Comparison of ENCODE assay signal across 20 mouse cellular contexts in the genomic region with DNA sequence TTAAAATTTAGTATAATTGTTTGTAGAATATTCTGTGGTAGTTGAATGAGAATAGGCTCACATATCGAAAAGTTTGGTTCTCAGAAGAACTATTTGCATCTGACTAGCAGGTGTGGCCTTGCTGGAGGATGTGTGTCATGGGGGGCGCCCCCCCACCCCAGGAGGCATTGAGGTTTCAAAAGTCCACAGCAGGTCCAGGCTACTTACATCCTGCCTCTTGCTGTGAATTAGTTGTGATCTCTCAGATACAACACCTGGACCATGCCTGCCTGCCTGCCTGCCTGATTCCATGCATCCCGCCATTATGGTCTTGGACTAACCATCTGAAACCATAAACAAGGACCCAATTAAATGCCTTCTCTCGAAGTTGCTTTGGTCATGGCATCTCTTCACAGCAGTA.
DNase-seq lines count a peak whose midpoint lies in the region; TF ChIP-seq lines count a peak whose summit lies in the region.
"Had no signal": no experiment of that assay in that cellular context is flagged by ENCODE, and none has a peak within 500 bp of the region (broad histone marks: within the 10 kb centered on the region; RNA-seq: fewer than 3 reads in every experiment).

No protein-coding gene starts in this region.

- no peaks in the 10 kb centered on the region for H3K79me2 ChIP-seq in CH12.LX (replicated peaks; ENCODE audit: control insufficient read depth, extremely low read depth, insufficient read depth, poor library complexity, severe bottlenecking)

- in situ Hi-C loops in CH12.LX (cut with MboI; ENCODE audit: low pct_ligation_motif_present, low pct_unique_long_range_greater_than_20kb, low sequenced_read_pairs): no loop called here

- H3K4me2 ChIP-seq in CH12.LX (ENCODE audit: insufficient read depth, low read depth, poor library complexity, severe bottlenecking): no peak overlapping the region
- H3K4me2 ChIP-seq: forebrain, embryonic 13.5 days; heart, embryonic 11.5 days; hindbrain, embryonic 12.5 days; hindbrain, embryonic 15.5 days had no signal

- peaks cover 3 to 10% of the 10 kb centered on the region in 2 experiments for H3K4me1 ChIP-seq in CH12.LX (ENCODE audit: control insufficient read depth in 1 of 2, insufficient read depth in 2 of 2)
- H3K4me1 ChIP-seq: forebrain, embryonic 10.5 days; forebrain, embryonic 13.5 days; hindbrain, embryonic 12.5 days; hindbrain, embryonic 15.5 days had no signal

- no peak for TF ChIP-seq RAD21 in CH12.LX (IDR thresholded peaks at IDR 0.05; ENCODE audit: low read depth, low read length)

- H3K27ac ChIP-seq in CH12.LX (ENCODE audit: insufficient read depth, low read depth): no peak overlapping the region
- H3K27ac ChIP-seq: forebrain, embryonic 10.5 days; forebrain, embryonic 13.5 days; heart, adult 2 months; hindbrain, embryonic 12.5 days; hindbrain, embryonic 15.5 days had no signal

- peak; percentile 31; the same call in 1 of the 2 replicates for TF ChIP-seq EP300 in CH12.LX (IDR thresholded peaks at IDR 0.05; ENCODE audit: low read length)

- no peak overlapping the region for H3K9ac ChIP-seq in CH12.LX (ENCODE audit: insufficient read depth, low read depth)
- H3K9ac ChIP-seq: forebrain, embryonic 13.5 days; forebrain, postnatal 0 days; hindbrain, embryonic 12.5 days; hindbrain, embryonic 15.5 days had no signal

- no peak for TF ChIP-seq POLR2A in CH12.LX (IDR thresholded peaks at IDR 0.05; ENCODE audit: low read depth, low read length)

- no peaks in the 10 kb centered on the region for H3K27me3 ChIP-seq in CH12.LX (replicated peaks)

- no peak for TF ChIP-seq CTCF in CH12.LX (conservative IDR thresholded peaks at IDR 0.05 in 1 of 2, IDR thresholded peaks at IDR 0.05 in 1 of 2; ENCODE audit: low read depth in 2 of 2, low read length in 2 of 2)

- H3K9me3 ChIP-seq in CH12.LX (replicated peaks; ENCODE audit: low read length): no peaks in the 10 kb centered on the region
- H3K9me3 ChIP-seq: forebrain, embryonic 10.5 days; forebrain, embryonic 13.5 days; hindbrain, embryonic 12.5 days; hindbrain, embryonic 15.5 days had no signal

- H3K36me3 ChIP-seq in CH12.LX (replicated peaks in 1 of 2; ENCODE audit: control insufficient read depth in 1 of 2, insufficient read depth in 1 of 2, low read length in 1 of 2): no peaks in the 10 kb centered on the region
- H3K36me3 ChIP-seq: forebrain, embryonic 10.5 days; hindbrain, embryonic 12.5 days; hindbrain, embryonic 15.5 days had no signal

- DNase-seq in A20 (ENCODE audit: low read depth, low spot score): peak; percentile 28
- no peak for DNase-seq in CH12.LX (ENCODE audit: extremely low read depth)
- peak; percentile 81 for DNase-seq in R1 (ENCODE audit: low read depth, low spot score)
- DNase-seq in spleen, postnatal 4 days (ENCODE audit: low spot score in 2 of 2): no peak
- no peak for DNase-seq in kidney, adult 8-10 months
- no peak for DNase-seq in layer of hippocampus, adult 18-20 months (ENCODE audit: low spot score in 2 of 2)
- DNase-seq: adrenal gland, adult 2 months; adrenal gland, postnatal 25 days; cerebellum, adult 11-12 months; cerebellum, adult 8-10 months; cerebellum, postnatal 14 days; forebrain, postnatal 0 days; gastrocnemius, postnatal 25 days; heart, adult 2 months; kidney, adult 2 months had no signal

- dilution Hi-C loops in CH12.LX (cut with MboI; ENCODE audit: extremely low pct_ligation_motif_present, extremely low pct_unique_long_range_greater_than_20kb, low sequenced_read_pairs): no loop called here

- H3K4me3 ChIP-seq in CH12.LX (replicated peaks in 1 of 3; ENCODE audit: low read depth in 2 of 3, low read length in 2 of 3, poor library complexity in 1 of 3): no peak overlapping the region
- H3K4me3 ChIP-seq: forebrain, embryonic 10.5 days; forebrain, embryonic 13.5 days; heart, adult 2 months; hindbrain, embryonic 12.5 days; hindbrain, embryonic 15.5 days had no signal

TF ChIP-seq in CH12.LX, 34 proteins besides CTCF, POLR2A, EP300 and RAD21:
- TF ChIP-seq MYC (IDR thresholded peaks at IDR 0.05; ENCODE audit: low read depth, low read length) (0 out of 2 replicates have a peak, but pooled peaks have one; percentile 12), USF2 (conservative IDR thresholded peaks at IDR 0.05; ENCODE audit: low read depth, low read length) (no peak), TCF12 (IDR thresholded peaks at IDR 0.05; ENCODE audit: low read depth, low read length) (0 out of 2 replicates have a peak, but pooled peaks have one; percentile 19), MAFK (IDR thresholded peaks at IDR 0.05; ENCODE audit: insufficient replicate concordance, low read length) (no peak), ZKSCAN1 (IDR thresholded peaks at IDR 0.05; ENCODE audit: borderline replicate concordance, low read depth, low read length) (no peak), USF1 (IDR thresholded peaks at IDR 0.05; ENCODE audit: low read depth, low read length) (no peak), JUND (conservative IDR thresholded peaks at IDR 0.05; ENCODE audit: low read depth, low read length) (no peak), BHLHE40 (IDR thresholded peaks at IDR 0.05; ENCODE audit: low read depth, low read length) (no peak), MAZ (IDR thresholded peaks at IDR 0.05; ENCODE audit: low read depth, low read length) (no peak), NRF1 (IDR thresholded peaks at IDR 0.05; ENCODE audit: low read depth, low read length) (no peak), PAX5 (IDR thresholded peaks at IDR 0.05; ENCODE audit: low read length) (no peak), ZNF384 (IDR thresholded peaks at IDR 0.05; ENCODE audit: low read depth, low read length) (no peak)

Comparison
In these comparisons a context has a peak if more than half of its experiments do, and no peak if none do; other contexts are left out.
1. DNase-seq: peak in A20 (single experiment) and R1 (single experiment); none in CH12.LX (single experiment), spleen, postnatal 4 days (0 of 2), kidney, adult 8-10 months (0 of 2) and layer of hippocampus, adult 18-20 months (0 of 2).